Mouse (Mus musculus) embryo, embryonic 10.5 days (tissue): Measurements from ENCODE around the gene Sh3bp5.

Experiments
- DNase-seq: peaks from one replicate; pipeline ENCODE4 v3.0.0-alpha.2; 2015; ENCODE audit warnings: low spot score

Sh3bp5 gene

DNA sequence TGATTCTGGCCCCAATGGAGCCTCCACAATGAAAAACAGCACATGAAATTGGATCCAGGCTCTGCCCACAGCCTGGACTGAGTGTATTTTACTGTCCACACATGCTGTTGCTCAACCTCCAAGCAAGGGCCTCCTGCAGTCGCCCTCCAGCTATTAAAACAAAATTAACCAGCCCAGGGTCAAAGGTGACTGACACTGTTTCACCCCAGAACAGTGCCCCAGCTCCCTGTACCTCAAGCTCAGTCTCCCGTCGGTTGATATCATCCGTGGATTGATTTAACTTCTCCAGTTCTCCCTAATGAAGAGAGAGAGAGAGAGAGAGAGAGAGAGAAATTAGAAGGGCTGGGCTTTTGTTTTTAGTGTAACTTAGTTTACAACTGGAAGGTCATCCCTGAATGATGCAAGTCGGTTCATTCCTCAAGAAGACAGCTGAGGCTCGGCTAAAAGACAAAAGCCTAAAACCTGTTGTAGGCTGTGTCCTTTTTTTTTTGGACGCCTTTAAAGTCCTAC, 2.0 kb downstream of the Sh3bp5 start:
- DNase-seq = peak; percentile 86

DNA sequence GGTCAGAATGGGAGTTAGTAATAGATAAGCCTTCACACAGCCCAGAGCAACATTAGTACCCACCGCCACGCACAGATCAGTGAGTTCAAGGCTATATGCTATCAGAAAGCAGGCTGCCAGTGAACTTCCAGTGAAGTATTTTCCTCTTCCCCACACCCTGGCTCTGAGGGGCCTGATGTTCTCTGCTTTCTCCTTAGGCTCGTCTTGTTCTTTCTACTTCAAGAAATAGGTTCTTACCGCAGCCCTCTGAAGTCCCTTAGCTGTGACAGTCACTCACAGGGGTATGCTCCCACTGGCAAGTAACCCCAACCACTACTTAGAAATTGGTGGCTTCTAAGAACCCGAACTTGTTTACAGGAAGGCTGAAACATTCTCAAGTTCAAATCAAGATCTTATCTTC, 2.8 kb downstream of the Sh3bp5 start:
- no peak for DNase-seq

DNA sequence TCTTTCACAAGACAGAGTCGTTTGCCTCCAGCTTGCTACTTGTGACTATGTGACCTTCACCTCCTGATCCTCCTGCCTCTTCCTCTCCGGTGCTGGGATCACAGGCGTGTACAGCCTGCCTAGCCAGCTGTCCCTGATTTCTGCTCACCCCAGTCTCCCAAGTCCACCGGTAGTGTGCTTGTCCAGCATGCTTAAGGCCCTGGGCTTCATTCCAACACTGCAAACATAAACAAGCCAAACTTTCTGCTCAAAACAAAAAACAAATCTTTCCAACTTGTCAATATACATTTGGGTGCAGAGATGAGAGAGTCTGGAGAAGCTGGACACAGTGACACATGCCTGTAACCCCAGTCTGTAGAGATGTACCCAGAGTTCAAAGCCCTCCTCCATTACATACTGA, 3.5 kb downstream of the Sh3bp5 start:
- no peak for DNase-seq

DNA sequence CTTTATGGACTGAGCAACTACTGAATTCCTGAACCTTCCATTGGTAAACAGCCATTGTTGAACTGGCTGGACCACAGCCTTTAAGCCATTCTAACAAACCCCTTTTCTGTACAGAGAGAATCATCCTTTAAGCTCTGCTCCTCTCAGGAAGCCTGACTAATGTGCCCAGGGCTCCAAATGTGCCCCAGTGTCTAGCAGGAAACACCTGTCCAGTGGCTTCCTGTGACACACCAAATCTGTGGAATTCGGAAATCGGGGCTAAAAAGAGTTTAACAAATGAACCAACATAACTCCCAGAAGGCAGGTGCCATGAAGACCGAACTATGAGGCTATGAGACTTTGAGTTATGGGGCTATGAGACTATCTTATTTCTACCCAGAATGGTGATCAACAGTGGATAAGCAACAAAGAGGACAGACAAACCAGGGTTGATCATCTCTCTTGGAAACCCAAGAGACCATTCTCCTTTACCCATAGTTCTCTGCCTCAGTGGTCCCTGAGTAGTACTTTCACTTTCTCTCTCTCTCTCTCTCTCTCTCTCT, 4.0 kb downstream of the Sh3bp5 start:
- DNase-seq = no peak

DNA sequence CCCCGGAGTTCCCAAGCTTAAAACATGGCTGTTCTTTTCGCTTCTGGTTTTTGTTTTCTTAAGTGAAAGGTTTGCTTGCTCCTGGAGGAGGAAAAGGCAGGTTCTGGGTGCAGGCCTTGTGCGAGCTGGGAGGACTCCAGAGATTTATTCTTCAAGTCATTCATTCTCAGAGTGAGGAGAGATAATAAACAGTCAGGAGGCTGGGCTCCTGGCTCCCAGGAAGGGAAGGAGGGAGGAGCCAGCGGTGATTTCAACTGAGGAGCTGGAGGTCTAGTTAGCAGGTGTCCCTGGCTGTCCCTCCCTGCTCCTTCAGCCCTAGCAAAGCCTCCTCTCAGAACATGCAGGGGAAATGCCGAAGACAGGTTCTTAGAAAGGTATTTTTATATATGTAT, 6.9 kb downstream of the Sh3bp5 start:
- DNase-seq = no peak

DNA sequence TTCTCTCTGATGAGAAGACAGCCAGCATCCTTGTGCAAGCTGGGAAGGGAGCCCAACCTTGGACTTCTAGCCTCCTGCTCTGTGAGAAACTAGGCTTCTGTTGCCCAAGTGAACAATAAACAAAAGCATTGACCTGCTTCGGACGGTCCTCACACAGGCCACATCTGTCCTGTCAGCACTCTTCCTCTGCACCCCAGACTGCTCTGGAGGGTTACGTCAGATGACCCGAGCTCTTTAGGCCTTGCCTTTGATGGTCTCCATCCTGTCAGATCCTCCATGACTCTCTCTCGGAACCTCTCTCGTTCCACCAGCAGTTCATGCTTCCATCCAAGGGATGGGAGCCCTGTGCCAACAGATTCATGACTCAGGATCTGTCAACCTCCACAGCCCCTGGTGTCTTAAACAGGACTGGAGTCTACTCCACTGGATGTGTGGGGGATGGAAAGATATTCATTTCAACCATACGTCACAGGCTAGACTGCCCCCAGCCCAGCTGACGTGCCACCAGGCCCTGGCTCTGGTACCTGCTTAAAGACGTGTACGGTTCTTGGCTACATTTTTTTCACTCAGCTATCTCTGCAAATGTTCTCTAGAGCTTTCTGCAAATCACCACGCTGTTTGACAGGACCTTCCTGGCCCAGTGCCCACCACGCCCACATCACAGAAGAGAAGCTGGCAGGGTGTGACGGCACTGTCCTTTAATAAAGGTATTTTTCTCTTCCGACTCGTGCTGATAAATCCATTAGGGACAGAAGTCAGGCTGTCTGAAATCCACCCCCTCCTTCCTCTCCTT, 7.5 kb downstream of the Sh3bp5 start:
- no peak for DNase-seq

DNA sequence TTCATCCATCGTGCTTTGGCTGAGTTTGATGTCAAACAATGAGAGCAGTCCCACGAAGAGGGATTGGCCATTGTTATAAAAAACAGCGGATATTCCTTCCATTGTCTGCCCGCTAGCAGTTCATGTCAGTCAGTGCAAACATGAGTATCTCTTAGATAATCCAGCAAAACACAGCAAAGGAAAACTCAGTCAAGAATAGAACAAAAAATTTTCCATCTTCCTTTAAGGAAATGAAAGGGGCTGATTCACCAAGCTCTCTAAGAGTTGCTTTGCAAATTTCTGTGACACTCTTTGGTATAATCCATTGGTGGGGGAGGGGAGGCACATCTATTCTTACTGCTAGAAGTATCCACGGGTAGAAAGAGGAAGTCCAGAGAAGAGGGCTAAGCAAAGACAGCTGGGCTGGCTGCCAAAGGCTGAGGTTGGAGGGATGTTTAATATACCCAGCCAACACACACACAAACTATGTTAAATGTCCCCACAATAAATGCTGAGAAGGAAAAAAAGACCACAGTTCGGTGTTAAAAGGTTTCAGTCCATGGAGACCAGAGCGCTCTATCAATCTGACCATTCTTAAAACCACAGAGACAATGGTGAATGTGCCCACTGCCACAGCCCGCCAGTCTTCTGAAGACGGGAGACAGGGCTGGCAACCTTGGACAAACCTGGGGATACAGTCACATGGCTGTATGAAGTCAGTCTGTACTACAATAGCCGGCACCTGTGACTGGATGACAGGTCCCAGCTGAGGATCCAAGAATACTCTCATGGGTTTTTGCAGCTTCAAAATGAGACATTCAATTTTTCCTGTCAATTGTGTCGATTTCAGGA, 12.7 kb downstream of the Sh3bp5 start:
- DNase-seq = no peak

DNA sequence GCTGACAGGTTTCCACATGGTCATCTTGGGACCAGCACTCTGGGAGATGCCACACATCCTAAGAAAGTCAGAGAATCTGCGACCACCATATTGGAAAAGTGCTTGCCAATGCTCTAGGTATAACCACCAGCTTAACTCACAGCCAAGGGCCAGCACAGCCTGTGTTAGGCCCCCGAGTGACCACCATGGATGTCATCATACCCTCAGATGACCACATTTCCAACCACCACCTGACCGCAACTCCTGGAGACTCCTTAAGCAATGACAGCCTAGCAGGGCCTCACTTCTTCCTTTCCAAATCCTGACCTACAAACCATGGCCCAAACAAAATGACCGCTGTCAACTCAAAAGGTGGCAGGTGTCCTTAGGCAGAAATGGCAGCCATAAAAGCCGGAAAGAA, 13.5 kb downstream of the Sh3bp5 start:
- DNase-seq = no peak

DNA sequence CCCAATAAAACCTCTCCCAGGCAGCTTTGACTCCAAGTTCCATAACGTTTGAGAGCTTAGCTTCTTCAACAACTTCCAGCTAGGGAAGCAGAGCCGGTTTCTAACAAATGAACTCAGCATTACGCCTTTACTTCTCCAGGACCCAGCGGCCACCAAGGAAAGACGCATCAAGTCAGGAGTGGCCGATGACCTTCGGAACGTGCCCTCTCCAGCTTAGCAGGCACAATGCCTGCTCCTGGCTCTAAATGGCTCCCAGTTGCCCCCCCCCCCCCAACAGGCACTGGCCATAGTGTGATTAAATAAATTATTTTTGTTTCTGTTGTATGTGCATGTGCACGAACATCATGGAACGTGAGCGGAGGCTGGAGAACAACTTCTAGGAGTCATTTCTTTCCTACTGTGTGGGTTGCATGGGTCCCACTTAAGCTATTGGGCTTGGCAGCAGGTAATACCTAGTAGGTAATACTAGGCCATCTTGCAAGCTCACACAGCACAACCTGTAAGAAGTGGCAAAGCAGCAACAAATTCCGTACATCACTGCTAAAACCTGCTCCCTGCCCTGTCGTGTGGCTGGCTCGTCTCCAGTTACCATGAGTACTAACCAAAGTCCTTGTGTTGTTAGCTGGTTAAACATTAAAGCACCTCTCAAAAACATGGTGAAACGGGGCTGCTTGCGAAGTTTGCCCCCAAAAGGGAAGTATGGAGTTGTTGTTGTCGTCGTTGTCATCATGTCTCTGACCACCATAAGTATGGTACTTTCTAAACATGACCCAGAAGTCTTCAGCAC, 14.2 kb downstream of the Sh3bp5 start:
- no peak for DNase-seq

DNA sequence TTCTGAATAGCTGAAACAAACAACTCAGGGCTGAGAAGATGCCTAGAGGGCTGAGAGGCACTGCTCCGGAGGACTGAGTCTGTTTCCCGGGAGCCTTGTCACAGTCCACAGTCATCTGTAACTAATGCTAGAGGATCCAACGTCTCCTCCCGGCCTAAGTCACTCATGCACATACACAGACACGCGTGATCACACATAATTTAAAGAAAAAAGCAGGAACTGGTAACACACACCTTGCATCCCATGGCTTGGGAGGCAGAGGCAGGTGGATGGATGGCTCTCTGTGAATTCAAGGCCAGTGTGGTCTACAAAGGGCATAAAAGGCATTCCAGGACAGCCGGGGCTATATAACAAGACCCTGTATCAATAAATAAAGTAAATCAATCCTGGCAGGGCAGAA, 14.9 kb downstream of the Sh3bp5 start:
- DNase-seq = no peak

DNA sequence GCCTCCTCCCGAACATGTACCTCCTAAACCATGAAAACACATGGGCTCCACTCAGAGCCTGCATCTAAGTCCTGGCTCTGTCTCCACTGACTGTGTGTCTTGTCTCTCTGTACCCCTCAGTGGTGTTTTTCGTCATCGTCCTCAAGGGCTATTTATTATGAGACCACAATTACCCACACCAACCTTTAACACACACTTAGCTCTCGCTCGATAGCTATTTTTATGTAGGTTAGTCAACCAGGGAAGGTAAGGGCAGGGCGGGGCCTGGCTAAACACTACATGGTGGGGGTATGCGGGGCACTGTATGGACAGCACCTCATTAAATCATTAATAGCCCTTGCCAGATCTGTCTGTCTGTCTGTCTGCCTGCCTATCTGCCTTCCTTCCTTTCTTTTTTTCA, 15.3 kb downstream of the Sh3bp5 start:
- no peak for DNase-seq

DNA sequence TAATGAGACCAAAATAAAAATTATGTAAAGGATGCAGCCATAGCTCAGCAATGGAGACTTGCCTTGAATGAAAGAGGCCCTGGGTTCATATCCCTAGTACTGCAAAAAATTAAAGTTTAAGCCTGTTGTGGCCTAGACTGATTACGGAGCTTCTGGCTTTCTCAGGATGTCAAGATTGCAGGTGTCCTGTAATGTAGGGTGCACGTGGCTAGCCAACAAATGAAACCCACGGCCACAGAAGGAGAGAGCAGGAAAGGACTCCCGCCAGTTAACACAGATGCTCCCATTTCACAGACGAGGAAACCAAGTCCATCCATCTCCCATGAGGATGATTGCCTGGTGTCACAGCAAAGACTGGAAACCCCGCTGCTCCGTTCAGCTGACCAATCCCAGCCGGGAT, 15.7 kb downstream of the Sh3bp5 start:
- DNase-seq = no peak

DNA sequence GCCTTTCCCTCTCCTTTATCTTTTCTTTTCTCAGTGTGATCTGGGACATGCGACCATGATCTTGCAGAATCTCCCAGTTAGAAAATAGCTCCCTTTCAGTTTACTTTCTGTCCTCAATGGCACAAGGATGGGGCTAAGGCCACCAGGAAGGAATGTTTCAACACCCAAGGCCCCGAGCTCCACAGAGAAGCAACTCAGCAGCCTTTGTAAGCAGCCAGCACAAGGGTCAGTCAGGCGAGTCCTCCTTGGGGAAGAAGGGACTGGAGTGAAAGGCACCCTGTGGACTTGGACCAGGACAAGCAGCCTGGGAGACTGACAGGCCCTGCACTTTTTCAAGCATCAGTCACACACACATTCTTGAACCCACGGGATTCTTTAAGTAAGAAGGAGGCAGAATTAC, 16.6 kb downstream of the Sh3bp5 start:
- no peak for DNase-seq

DNA sequence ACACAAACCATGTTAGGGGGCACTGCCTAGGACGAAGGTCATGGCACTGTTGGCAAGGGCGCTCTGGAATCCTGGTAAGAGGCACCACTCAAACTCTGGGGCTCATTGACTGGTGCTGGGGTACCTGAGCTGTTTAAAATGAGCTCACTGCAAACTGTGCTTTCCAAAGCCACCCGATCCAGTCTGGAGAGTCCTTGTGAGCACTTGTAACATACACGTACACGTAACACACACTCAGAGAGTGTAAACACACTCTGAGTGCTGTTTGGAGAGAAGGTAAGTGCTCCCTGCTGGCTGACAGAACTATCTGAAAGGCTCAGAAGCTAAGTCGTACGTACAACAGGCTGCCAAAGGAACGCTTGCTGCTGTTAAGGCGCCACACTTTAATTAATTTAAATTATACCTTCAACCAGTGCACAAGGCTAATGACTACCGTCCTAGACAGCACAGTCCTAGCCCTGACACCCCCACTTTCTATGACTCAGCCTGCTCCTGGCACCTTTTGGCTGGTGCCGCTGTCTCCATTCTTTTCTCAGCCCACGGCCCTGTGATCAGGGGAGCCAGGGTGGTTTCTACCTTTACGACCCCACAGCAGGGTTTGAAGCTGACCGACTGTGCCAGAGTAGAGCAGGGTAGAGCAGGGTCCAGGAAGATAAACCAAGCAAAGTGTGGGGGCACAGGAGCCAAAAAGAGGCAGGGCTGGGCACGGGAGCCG, 18.9 kb downstream of the Sh3bp5 start:
- no peak for DNase-seq

DNA sequence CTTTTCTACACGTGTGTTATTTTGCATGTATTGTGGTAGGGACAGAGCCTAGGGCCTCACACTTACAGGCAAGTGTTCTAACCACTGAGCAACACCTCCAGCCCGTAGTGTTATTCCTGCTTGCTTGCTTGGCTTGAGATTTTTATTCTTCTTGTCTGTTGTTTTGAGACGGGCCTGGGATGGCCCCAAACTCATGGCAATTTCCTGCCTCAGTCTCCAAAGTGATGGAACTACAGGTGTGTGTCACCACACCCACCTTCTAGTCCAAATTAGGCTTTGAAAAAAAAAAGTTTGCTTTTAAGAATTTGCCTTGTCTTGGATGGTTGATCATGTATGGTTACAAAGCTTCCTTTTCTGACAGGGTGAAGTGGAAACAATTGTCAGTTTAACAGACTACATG, 19.5 kb downstream of the Sh3bp5 start:
- DNase-seq = no peak

DNA sequence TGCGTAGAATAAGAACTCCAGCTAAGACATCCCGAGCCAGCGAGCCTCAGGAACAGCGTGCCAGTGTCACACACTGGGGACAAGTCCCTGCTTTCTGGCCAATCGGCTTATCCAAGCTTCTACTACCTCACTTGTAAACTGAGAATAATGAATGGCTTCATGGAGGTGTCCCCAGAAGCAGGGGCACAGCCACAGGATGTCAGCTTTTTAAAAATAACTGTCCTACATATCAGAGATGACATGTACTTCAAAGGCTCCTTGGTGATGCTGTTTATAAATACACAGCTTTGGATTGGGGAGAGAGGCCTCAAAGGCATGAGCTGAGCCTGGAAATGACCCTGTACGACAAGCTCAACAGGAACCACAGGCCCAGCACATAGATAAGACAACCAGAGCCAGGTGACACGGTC, 20.9 kb downstream of the Sh3bp5 start:
- DNase-seq = no peak

DNA sequence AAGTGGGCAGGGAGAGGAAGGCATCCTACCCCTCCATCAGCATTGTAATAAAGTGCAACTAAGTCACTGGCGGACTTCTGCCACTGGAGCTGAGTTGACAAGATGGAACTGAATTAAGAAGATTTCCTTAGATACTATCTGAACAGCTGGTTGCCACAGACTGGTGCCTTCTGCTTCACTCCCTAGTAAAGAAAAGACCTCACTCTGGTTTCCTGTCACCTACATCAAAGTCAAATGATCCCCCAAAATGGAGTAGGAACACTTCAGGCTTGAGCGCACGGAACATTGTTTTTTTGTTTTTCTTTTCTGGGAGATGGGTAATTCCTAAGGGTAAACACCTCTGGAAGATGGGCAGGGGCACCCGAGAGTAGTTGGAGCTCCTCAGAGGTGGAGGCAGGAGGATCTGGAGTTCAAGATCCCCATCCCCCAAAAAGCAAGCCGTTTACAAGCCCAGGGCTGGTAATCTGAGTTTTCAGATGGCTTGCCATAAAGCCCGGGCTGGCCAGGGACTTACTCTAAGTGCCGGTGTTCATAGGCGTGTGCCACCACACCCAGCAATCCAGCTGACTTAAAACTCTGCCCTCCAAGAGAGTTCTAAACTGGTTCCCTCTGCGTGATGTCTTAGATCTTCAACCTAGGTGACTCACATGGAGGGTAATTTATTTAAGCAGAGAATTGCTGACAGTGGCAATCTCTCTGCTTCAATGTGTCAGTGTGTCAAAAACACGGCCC, 21.5 kb downstream of the Sh3bp5 start:
- DNase-seq = no peak

DNA sequence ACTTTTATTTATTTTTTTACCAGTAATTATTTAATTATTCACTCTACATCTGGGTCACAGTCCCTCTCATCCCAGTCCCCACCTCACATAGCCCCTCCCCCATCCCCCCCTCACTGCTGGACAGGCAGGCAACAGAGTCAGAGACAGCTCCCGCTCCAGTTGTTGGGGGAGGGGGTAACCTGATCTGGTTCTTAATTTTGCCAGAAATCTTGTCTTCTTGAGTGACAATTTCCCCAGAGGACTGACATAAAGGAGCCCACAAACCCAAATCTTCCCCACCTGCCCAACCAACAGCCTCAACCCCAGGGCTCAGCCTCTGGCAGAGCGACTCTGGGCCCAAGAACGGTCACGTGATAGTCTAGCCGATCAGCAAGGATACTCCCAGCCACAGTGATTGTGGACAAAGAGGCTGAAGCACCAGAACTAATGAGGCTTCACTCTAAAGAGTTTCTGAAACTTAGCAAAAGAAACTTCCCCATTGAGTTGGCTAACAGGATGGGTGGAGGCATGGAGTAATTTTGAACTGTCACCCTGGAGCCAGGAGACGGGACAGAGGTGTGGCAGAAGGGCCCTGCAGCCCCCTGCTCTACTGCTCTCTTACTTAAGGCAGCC, 22.3 kb downstream of the Sh3bp5 start:
- DNase-seq = peak; percentile 56

DNA sequence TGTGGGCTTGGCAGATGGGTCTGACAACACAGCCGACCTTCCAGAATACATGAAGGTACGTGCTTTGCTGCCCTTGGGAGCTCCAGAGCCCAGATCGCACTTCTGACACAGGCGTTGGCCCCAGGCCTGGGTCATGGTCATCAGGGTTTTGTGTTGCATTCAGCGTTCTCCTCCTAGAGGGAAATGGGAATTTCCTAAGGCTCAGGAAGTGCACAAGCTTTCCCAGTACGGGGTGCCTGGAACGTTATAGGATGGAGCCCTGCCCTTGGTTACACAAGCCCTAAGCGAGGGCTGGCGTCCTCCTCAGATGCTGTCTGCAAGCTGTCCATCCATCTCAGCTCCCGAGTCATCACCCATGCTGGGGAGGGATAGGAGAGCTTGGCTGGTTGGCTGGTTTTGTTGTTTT, 23.2 kb downstream of the Sh3bp5 start:
- no peak for DNase-seq

DNA sequence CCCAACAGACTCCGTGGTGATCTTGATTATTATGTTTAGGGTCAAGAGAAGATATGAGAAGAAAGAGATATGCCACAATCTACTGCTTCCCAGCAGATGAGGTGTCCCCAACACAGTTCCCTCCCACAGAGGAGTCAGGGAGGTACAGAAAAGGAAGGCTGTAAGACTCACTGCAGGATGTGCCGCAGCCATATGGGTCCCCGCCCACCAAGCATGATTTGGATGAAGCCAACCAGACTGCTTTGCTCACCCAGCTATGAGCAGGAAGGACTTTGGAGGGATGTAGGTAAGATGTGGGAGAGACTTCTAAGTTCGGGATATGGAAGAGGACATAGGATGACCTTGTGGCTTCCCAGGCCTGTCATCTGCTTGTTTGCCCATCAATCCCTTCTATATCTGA, 25.1 kb downstream of the Sh3bp5 start:
- no peak for DNase-seq
